Mouse (Mus musculus) limb, embryonic 14.5 days (tissue): Measurements from ENCODE around the gene Slc22a18. TPM values are rescaled to one million over a fixed set of nuclear protein-coding genes. Genes with fewer than 3 reads are reported as not detected.

ENCODE experiments used
- ATAC-seq: fragments of 200-750 bp; cut with Nextera tagmentation; 2 replicates; pipeline ENCODE4 v1.8.0; 2017; ENCODE audit warnings: low read depth, moderate number of reproducible peaks, moderate TSS enrichment; ENCODE audit not compliant: low FRiP score
- DNase-seq: peaks from one replicate; pipeline ENCODE4 v3.0.0-alpha.2; 2015; ENCODE audit warnings: low spot score
- H3K27ac ChIP-seq: fragments of 300-500 bp; sonication (generic); replicated peaks from 2 replicates; pipeline ENCODE4 v1.5.1; 2014; ENCODE audit warnings: low read depth, mild to moderate bottlenecking, low read length, moderate library complexity, mixed read lengths
- H3K27me3 ChIP-seq: fragments of 300-500 bp; sonication (generic); 2 replicates; pipeline ENCODE4 v1.6.1; 2014; ENCODE audit warnings: low read length, mixed read lengths; ENCODE audit not compliant: control insufficient read depth, insufficient read depth
- H3K36me3 ChIP-seq: fragments of 300-500 bp; sonication (generic); 2 replicates; pipeline ENCODE4 v1.6.1; 2014; ENCODE audit warnings: mild to moderate bottlenecking, low read length, moderate library complexity, mixed read lengths; ENCODE audit not compliant: control insufficient read depth, insufficient read depth
- H3K4me1 ChIP-seq: fragments of 300-500 bp; sonication (generic); 2 replicates; pipeline ENCODE4 v1.6.1; 2014; ENCODE audit warnings: antibody characterized with exemption, low read length, mixed read lengths; ENCODE audit not compliant: control insufficient read depth, insufficient read depth
- H3K4me2 ChIP-seq: fragments of 300-500 bp; sonication (generic); replicated peaks from 2 replicates; pipeline ENCODE4 v1.6.1; 2014; ENCODE audit warnings: low read depth, mild to moderate bottlenecking, low read length, moderate library complexity; ENCODE audit not compliant: severe bottlenecking
- H3K4me3 ChIP-seq: fragments of 300-500 bp; sonication (generic); replicated peaks from 2 replicates; pipeline ENCODE4 v1.5.1; 2014; ENCODE audit warnings: low read length
- H3K9ac ChIP-seq: fragments of 300-500 bp; sonication (generic); 2 replicates; pipeline ENCODE4 v1.6.1; 2014; ENCODE audit warnings: mild to moderate bottlenecking, low read depth, low read length, moderate library complexity; ENCODE audit not compliant: severe bottlenecking
- H3K9me3 ChIP-seq: fragments of 300-500 bp; sonication (generic); 2 replicates; pipeline ENCODE4 v1.6.1; 2016; ENCODE audit warnings: low read length; ENCODE audit not compliant: control insufficient read depth
- POLR2A ChIP-seq: fragments of 200-500 bp; IDR thresholded peaks from 2 replicates; pipeline ENCODE4 v1.8.0; 2012; ENCODE audit warnings: inconsistent platforms, mild to moderate bottlenecking, moderate library complexity, borderline replicate concordance; ENCODE audit not compliant: insufficient read depth, insufficient read length; ENCODE audit errors: extremely low read depth
- WGBS: fragments of 180-500 bp; shearing (Covaris S2); extraction: QIAGEN DNeasy Blood & Tissue Kit; methylation state at CpG from one replicate; pipeline ENCODE4 v1.1.7; 2014; 5-methylcytosine and 5-hydroxymethylcytosine counted together
- polyA plus RNA-seq, 2 experiments: library from polyadenylated mRNA; depleted of rRNA in 1 of 2; stranded (reverse) in 1 of 2; unstranded in 1 of 2; fragments of >200 nt; fragmentation: Nextera tagmentation in 1 of 2; extraction: Ambion mirVana in 1 of 2; gene quantifications; 2 replicates each; pipeline versions ENCODE4 v1.2.1 to v1.2.3; 2012 to 2014

Slc22a18 gene
- polyA plus RNA-seq, 2 experiments, result 2.3 to 3.3 TPM

DNA sequence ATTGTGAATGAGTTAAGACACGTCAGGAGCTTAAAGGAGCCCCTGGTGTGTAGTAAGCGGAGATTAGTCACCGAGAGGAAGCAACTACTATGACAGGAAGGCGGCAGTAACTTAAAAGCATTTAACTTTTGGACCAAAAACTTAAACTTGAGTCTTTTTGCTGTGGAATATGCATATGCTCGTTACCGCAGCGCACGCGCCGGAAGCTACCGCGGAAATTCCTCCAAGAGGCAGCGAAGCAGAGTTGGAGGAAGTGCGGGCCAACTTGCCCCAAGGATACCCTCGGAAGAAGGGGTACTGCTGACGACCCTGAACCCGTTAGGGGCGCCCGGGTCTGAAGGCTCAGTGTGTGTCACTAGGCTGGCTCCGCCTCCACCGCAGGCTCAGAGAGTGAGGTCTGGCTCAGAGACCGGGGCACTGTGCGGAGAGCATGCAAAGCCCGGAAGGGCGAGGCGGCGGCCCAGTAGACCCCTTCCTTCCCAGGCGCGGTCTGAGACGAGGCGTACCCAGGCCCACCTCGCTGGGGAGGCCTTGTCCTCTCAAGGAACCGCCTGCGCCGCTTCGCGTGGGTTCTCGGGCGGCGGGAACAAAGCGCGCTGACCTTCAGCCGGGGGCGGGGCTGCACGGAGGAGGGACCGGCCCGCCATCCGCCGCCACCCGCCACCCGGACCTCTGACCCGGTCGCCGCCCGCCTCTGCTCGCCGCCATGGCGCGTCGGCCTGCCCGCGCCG, 74.9 kb downstream of the Slc22a18 start:
- Histone ChIP-seq H3K4me3 (peak overlapping the region; percentile 53), H3K27ac (peak overlapping the region; percentile 87), H3K9me3 (no peaks in the 10 kb centered on the region), H3K4me2 (peak overlapping the region; percentile 73), H3K27me3 (no peaks in the 10 kb centered on the region), H3K9ac (peak overlapping the region; percentile 90), H3K36me3 (no peaks in the 10 kb centered on the region), H3K4me1 (peaks cover 9% of the 10 kb centered on the region; the same call in 1 of the 2 replicates)
- no peak for TF ChIP-seq POLR2A
- 0% methylated on average over 26 of the region's 63 CpGs for WGBS
- peak; percentile 69 for ATAC-seq
- peak; percentile 32 for DNase-seq

Other genes with a start within 250 kb of the Slc22a18 start
- 1,048 and 1,240 TPM in 2 replicates for gene Cdkn1c, start 12.7 kb upstream of the Slc22a18 start, polyA plus RNA-seq (2012; rRNA removed)
- 2,054 and 2,200 TPM in 2 replicates for gene Cdkn1c, start 12.7 kb upstream of the Slc22a18 start, polyA plus RNA-seq (2014; fragmentation: Nextera tagmentation; extraction: Ambion mirVana)
- 23.3 and 34.7 TPM in 2 replicates for gene Phlda2, start 29.4 kb downstream of the Slc22a18 start, polyA plus RNA-seq (2012; rRNA removed)
- gene Phlda2, start 29.4 kb downstream of the Slc22a18 start, polyA plus RNA-seq (2014; fragmentation: Nextera tagmentation; extraction: Ambion mirVana), result 13.7 and 14.1 TPM in 2 replicates
- gene Nap1l4, start 75.4 kb downstream of the Slc22a18 start, polyA plus RNA-seq (2012; rRNA removed), result 146 and 192 TPM in 2 replicates
- gene Nap1l4, start 75.4 kb downstream of the Slc22a18 start, polyA plus RNA-seq (2014; fragmentation: Nextera tagmentation; extraction: Ambion mirVana), result 116 and 121 TPM in 2 replicates
- gene Cars, start 126.4 kb downstream of the Slc22a18 start, polyA plus RNA-seq (2012; rRNA removed), result 35.9 and 48.0 TPM in 2 replicates
- gene Cars, start 126.4 kb downstream of the Slc22a18 start, polyA plus RNA-seq (2014; fragmentation: Nextera tagmentation; extraction: Ambion mirVana), result 48.9 and 55.8 TPM in 2 replicates
- gene Tnfrsf26, start 155.0 kb downstream of the Slc22a18 start, polyA plus RNA-seq (2012; rRNA removed), result 0.35 and 0.51 TPM in 2 replicates
- 0.54 and 0.61 TPM in 2 replicates for gene Tnfrsf26, start 155.0 kb downstream of the Slc22a18 start, polyA plus RNA-seq (2014; fragmentation: Nextera tagmentation; extraction: Ambion mirVana)
- 20.5 and 24.4 TPM in 2 replicates for gene Tnfrsf22, start 175.9 kb downstream of the Slc22a18 start, polyA plus RNA-seq (2012; rRNA removed)
- 10.7 and 13.0 TPM in 2 replicates for gene Tnfrsf22, start 175.9 kb downstream of the Slc22a18 start, polyA plus RNA-seq (2014; fragmentation: Nextera tagmentation; extraction: Ambion mirVana)
- 5.5 TPM in 2 replicates for gene Tnfrsf23, start 212.1 kb downstream of the Slc22a18 start, polyA plus RNA-seq (2012; rRNA removed)
- 2.8 and 3.2 TPM in 2 replicates for gene Tnfrsf23, start 212.1 kb downstream of the Slc22a18 start, polyA plus RNA-seq (2014; fragmentation: Nextera tagmentation; extraction: Ambion mirVana)